Mouse (Mus musculus) heart, postnatal 0 days (tissue): ENCODE measurements around the gene Mmp25.

Experiments used
- CTCF ChIP-seq: IDR thresholded peaks from 2 replicates; pipeline ENCODE4 v1.5.1; 2016; ENCODE audit warnings: antibody characterized with exemption, control low read depth, low read depth
- EP300 ChIP-seq: IDR thresholded peaks from 2 replicates; pipeline ENCODE4 v1.6.1; 2016; ENCODE audit warnings: antibody characterized with exemption, low read depth

- no peak for TF ChIP-seq CTCF
- no peak for TF ChIP-seq EP300
Measured at GRCm38 (mm10) chr17:23599605-23600063, 45.4 kb downstream of the Mmp25 start.
